10 mouse cellular contexts compared by ENCODE assay signal in the genomic region with DNA sequence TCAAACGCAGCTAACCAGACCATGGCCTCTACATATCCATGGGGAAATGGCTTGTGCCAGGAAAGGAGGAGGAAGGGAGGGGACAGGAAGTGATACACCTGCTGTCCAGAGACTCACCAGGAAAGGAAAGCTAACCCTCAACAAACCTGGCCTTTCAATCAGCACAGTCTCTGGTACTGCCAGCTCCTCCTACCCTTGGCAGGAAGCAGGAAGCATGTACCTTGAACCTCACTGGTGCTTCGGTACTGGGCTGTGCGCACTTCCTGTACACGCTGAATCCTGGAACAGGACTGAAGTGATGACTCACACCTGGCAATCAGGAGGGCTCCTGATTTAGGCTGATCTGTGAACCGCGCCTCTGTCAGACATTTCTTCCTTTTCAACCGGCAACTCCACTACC. TPM values are rescaled to one million over a fixed set of nuclear protein-coding genes. Genes with fewer than 3 reads are reported as not detected.
DNase-seq lines count a peak whose midpoint lies in the region; TF ChIP-seq lines count a peak whose summit lies in the region.
"Had no signal": no experiment of that assay in that cellular context is flagged by ENCODE, and none has a peak within 500 bp of the region (broad histone marks: within the 10 kb centered on the region; RNA-seq: fewer than 3 reads in every experiment).

No protein-coding gene starts in this region.

- TF ChIP-seq CTCF in gastrocnemius, adult 2 months (IDR thresholded peaks at IDR 0.05) = no peak

- peak overlapping the region; percentile 7; the same call in 1 of the 2 replicates for H3K4me3 ChIP-seq in gastrocnemius, adult 2 months

- DNase-seq in gastrocnemius, adult 2 months = peak; percentile 44
- no peak for DNase-seq in gastrocnemius, postnatal 4 days (ENCODE audit: low spot score in 2 of 2)
- DNase-seq in 416B (ENCODE audit: low read depth) (peak; percentile 7), adipocyte (ENCODE audit: low spot score) (no peak)
- peak; percentile 56 for DNase-seq in cerebellum, adult 9-10 months
- peak; percentile 63 for DNase-seq in heart, postnatal 25 days (ENCODE audit: low spot score)
- no peak for DNase-seq in urinary bladder, adult 18-20 months (ENCODE audit: low spot score in 2 of 2)
- no peak for DNase-seq in spleen, postnatal 14 days (ENCODE audit: low spot score in 2 of 2)

- peak overlapping the region; percentile 85 for H3K27ac ChIP-seq in gastrocnemius, adult 2 months
- H3K27ac ChIP-seq: kidney, postnatal 0 days; macrophage had no signal

- intact Hi-C loops in gastrocnemius, adult 2 months (cut with DNase I) = no loop called here
- intact Hi-C loops in heart, postnatal 25 days (cut with DNase I) = loop anchor here (2.0 kb wide), 2 partner anchors 29 to 37 kb away; a partner anchor contains a TSS

RNA-seq across cellular contexts. Expression of a gene that starts 35.9 kb away (rescaled TPM):
- total RNA-seq in gastrocnemius, adult 2 months (2021) = 100 to 1,000 TPM in 1 of 2 experiments, 10 to 100 TPM in 1; 70.8 to 292 TPM
- total RNA-seq in gastrocnemius, postnatal 4 days (2021) = 100 to 1,000 TPM; 219 to 227 TPM
- 100 to 1,000 TPM; 152 to 164 TPM for total RNA-seq in heart, postnatal 25 days (2021)

Comparison
In these comparisons a context has a peak if more than half of its experiments do, and no peak if none do; other contexts are left out.
1. DNase-seq: peak in gastrocnemius, adult 2 months (single experiment), 416B (single experiment), cerebellum, adult 9-10 months (single experiment) and heart, postnatal 25 days (single experiment); none in gastrocnemius, postnatal 4 days (0 of 2), urinary bladder, adult 18-20 months (0 of 2), spleen, postnatal 14 days (0 of 2) and adipocyte (single experiment).